In the genomic region with DNA sequence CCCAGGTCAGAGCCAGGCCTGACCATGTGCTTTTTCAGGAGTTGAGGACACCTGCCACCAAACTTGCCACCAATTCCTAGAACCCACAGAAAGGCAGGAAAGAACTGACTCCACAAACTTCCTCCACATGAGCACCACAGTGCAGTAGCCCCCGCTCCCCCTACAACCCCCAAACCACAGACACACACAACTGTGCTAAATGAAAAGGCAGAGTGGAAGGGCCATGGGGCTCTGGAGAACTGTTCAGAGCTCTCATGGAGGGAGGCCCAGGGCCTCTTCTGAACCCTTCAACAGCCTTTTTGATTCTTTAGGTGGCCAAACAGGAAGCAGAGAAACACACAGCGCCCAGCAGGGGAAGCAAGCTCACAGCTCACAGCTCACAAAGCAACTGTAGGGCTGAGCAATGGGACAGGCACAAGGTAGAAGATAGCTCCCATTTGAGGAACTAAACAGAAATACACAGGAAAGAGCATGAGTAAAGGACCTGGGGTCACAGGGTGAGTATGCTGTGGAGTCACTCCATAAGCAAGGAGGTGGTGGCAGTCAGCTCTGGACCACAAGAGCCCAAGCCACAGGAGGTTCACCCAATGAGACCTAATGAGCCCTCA, we compare ENCODE assay signal across 17 mouse cellular contexts. TPM values are rescaled to one million over a fixed set of nuclear protein-coding genes. Genes with fewer than 3 reads are reported as not detected.
DNase-seq lines count a peak whose midpoint lies in the region; ATAC-seq and TF ChIP-seq lines count a peak whose summit lies in the region.
"Had no signal": no experiment of that assay in that cellular context is flagged by ENCODE, and none has a peak within 500 bp of the region (broad histone marks: within the 10 kb centered on the region; RNA-seq: fewer than 3 reads in every experiment).

No protein-coding gene starts in this region.

- 0 out of 2 replicates have a peak, but pooled peaks cover 3% of the 10 kb centered on the region for H3K4me1 ChIP-seq in midbrain, embryonic 10.5 days
- no peaks in the 10 kb centered on the region for H3K4me1 ChIP-seq in midbrain, embryonic 11.5 days (ENCODE audit: control insufficient read depth, insufficient read depth, low read length)
- H3K4me1 ChIP-seq in G1E (ENCODE audit: insufficient read depth, low read depth, low read length), result peaks cover 72% of the 10 kb centered on the region
- H3K4me1 ChIP-seq in megakaryocyte, embryonic 14.5 days, result peaks cover 97% of the 10 kb centered on the region
- H3K4me1 ChIP-seq: embryonic facial prominence, embryonic 13.5 days; midbrain, embryonic 15.5 days; neural tube, embryonic 12.5 days had no signal

- H3K4me3 ChIP-seq in midbrain, embryonic 10.5 days, result no peak overlapping the region
- H3K4me3 ChIP-seq in midbrain, embryonic 11.5 days (ENCODE audit: low read depth, low read length), result no peak overlapping the region
- H3K4me3 ChIP-seq in G1E (ENCODE audit: low read depth, low read length), result 0 out of 2 replicates have a peak overlapping the region, but pooled peaks have one; percentile 0
- peak overlapping the region; percentile 4 for H3K4me3 ChIP-seq in megakaryocyte, embryonic 14.5 days (replicated peaks)
- H3K4me3 ChIP-seq: embryonic facial prominence, embryonic 13.5 days; limb, embryonic 10.5 days; midbrain, embryonic 15.5 days; neural tube, embryonic 12.5 days had no signal

- no peak overlapping the region for H3K4me2 ChIP-seq in midbrain, embryonic 11.5 days
- H3K4me2 ChIP-seq: embryonic facial prominence, embryonic 13.5 days; lung, embryonic 14.5 days; midbrain, embryonic 15.5 days; neural tube, embryonic 12.5 days had no signal

- WGBS in midbrain, embryonic 10.5 days, result 91% methylated on average over 2 of the region's 2 CpGs
- 95% methylated on average over 2 of the region's 2 CpGs for WGBS in midbrain, embryonic 11.5 days

- H3K9ac ChIP-seq in midbrain, embryonic 11.5 days (ENCODE audit: low read length), result no peak overlapping the region
- H3K9ac ChIP-seq: embryonic facial prominence, embryonic 13.5 days; lung, embryonic 14.5 days; midbrain, embryonic 15.5 days; neural tube, embryonic 12.5 days had no signal

- H3K27ac ChIP-seq in midbrain, embryonic 10.5 days (replicated peaks), result 0 out of 2 replicates have a peak overlapping the region, but pooled peaks have one; percentile 13
- no peak overlapping the region for H3K27ac ChIP-seq in midbrain, embryonic 11.5 days (ENCODE audit: low read depth, low read length)
- H3K27ac ChIP-seq: embryonic facial prominence, embryonic 13.5 days; kidney, postnatal 0 days; limb, embryonic 10.5 days; midbrain, embryonic 15.5 days; neural tube, embryonic 12.5 days had no signal

- H3K9me3 ChIP-seq in midbrain, embryonic 10.5 days (replicated peaks), result no peaks in the 10 kb centered on the region
- no peaks in the 10 kb centered on the region for H3K9me3 ChIP-seq in midbrain, embryonic 11.5 days (ENCODE audit: control insufficient read depth, low read length)
- no peaks in the 10 kb centered on the region for H3K9me3 ChIP-seq in G1E (replicated peaks)
- H3K9me3 ChIP-seq in megakaryocyte, embryonic 14.5 days, result no peaks in the 10 kb centered on the region
- H3K9me3 ChIP-seq: embryonic facial prominence, embryonic 13.5 days; limb, embryonic 10.5 days; midbrain, embryonic 15.5 days; neural tube, embryonic 12.5 days had no signal

- DNase-seq in midbrain, embryonic 10.5 days (ENCODE audit: low spot score), result no peak
- no peak for DNase-seq in midbrain, embryonic 11.5 days (ENCODE audit: low spot score, missing footprints)
- no peak for DNase-seq in G1E (ENCODE audit: low spot score)
- no peak for DNase-seq in kidney, postnatal 25 days
- no peak for DNase-seq in urinary bladder, postnatal 14 days (ENCODE audit: low spot score)
- DNase-seq in cerebellum, postnatal 10 days, result no peak
- DNase-seq: adrenal gland, postnatal 14 days; cerebellum, postnatal 36 days; heart, postnatal 36 days; lung, embryonic 14.5 days had no signal

- no peaks in the 10 kb centered on the region for H3K27me3 ChIP-seq in midbrain, embryonic 10.5 days (ENCODE audit: low read depth, poor library complexity, severe bottlenecking)
- H3K27me3 ChIP-seq in midbrain, embryonic 11.5 days (ENCODE audit: control insufficient read depth, insufficient read depth, low read length), result no peaks in the 10 kb centered on the region
- H3K27me3 ChIP-seq in G1E (ENCODE audit: insufficient read depth, low read length), result no peaks in the 10 kb centered on the region
- H3K27me3 ChIP-seq in megakaryocyte, embryonic 14.5 days (replicated peaks), result no peaks in the 10 kb centered on the region
- H3K27me3 ChIP-seq: embryonic facial prominence, embryonic 13.5 days; midbrain, embryonic 15.5 days; neural tube, embryonic 12.5 days had no signal

- no peak for TF ChIP-seq CTCF in G1E (IDR thresholded peaks at IDR 0.05; ENCODE audit: low read depth, low read length)

- no peak for ATAC-seq in midbrain, embryonic 11.5 days (ENCODE audit: low FRiP score)
- peak; percentile 36; the same call in 1 of the 2 replicates for ATAC-seq in G1E (ENCODE audit: extremely low read depth, insufficient number of reproducible peaks, low FRiP score, poor library complexity, severe bottlenecking)
- peak; percentile 70 for ATAC-seq in common myeloid progenitor, adult 5-6 weeks (replicated peaks; ENCODE audit: low read depth, poor library complexity, severe bottlenecking)
- ATAC-seq: midbrain, embryonic 15.5 days had no signal

- H3K36me3 ChIP-seq in midbrain, embryonic 10.5 days, result no peaks in the 10 kb centered on the region
- no peaks in the 10 kb centered on the region; the same call in 1 of the 2 replicates for H3K36me3 ChIP-seq in midbrain, embryonic 11.5 days (ENCODE audit: control insufficient read depth, insufficient read depth, low read length)
- H3K36me3 ChIP-seq in G1E (replicated peaks), result peaks cover 48% of the 10 kb centered on the region
- H3K36me3 ChIP-seq in megakaryocyte, embryonic 14.5 days (replicated peaks; ENCODE audit: low read length), result peaks cover 40% of the 10 kb centered on the region
- H3K36me3 ChIP-seq: embryonic facial prominence, embryonic 13.5 days; limb, embryonic 10.5 days; midbrain, embryonic 15.5 days; neural tube, embryonic 12.5 days had no signal

RNA-seq across cellular contexts. Expression of a gene that starts 13.0 kb away (rescaled TPM):
- polyA plus RNA-seq in midbrain, embryonic 10.5 days (2016; fragmentation: Nextera tagmentation; extraction: Ambion mirVana), result 12.9 and 16.5 TPM in 2 replicates
- polyA plus RNA-seq in midbrain, embryonic 11.5 days (2014; fragmentation: Nextera tagmentation; extraction: Ambion mirVana), result 11.8 and 12.9 TPM in 2 replicates
- total RNA-seq in G1E (2014; fragmentation: Nextera tagmentation) (15.3 and 17.9 TPM in 2 replicates), G1E (2017) (1.4 and 1.6 TPM in 2 replicates)
- 17.6 and 18.8 TPM in 2 replicates for polyA plus RNA-seq in G1E (2012)
- total RNA-seq in common myeloid progenitor, adult 5-6 weeks (2017), result 1.1 and 8.9 TPM in 2 replicates
- polyA plus RNA-seq in megakaryocyte, embryonic 14.5 days (2012; ENCODE audit: insufficient read depth, low replicate concordance), result 17.9 and 34.0 TPM in 2 replicates

RNA-seq across cellular contexts. Expression of a gene that starts 50.4 kb away (rescaled TPM):
- 16.9 and 20.7 TPM in 2 replicates for polyA plus RNA-seq in midbrain, embryonic 10.5 days (2016; fragmentation: Nextera tagmentation; extraction: Ambion mirVana)
- polyA plus RNA-seq in midbrain, embryonic 11.5 days (2014; fragmentation: Nextera tagmentation; extraction: Ambion mirVana), result 12.6 and 13.1 TPM in 2 replicates
- total RNA-seq in G1E (2014; fragmentation: Nextera tagmentation) (23.6 and 23.8 TPM in 2 replicates), G1E (2017) (11.6 and 13.9 TPM in 2 replicates)
- polyA plus RNA-seq in G1E (2012), result 10.8 and 12.8 TPM in 2 replicates
- total RNA-seq in common myeloid progenitor, adult 5-6 weeks (2017), result 5.9 and 10.6 TPM in 2 replicates
- polyA plus RNA-seq in megakaryocyte, embryonic 14.5 days (2012; ENCODE audit: insufficient read depth, low replicate concordance), result 10.3 and 19.1 TPM in 2 replicates

RNA-seq across cellular contexts. Expression of a gene that starts 53.0 kb away (rescaled TPM):
- 0.37 and 0.39 TPM in 2 replicates for polyA plus RNA-seq in midbrain, embryonic 10.5 days (2016; fragmentation: Nextera tagmentation; extraction: Ambion mirVana)
- polyA plus RNA-seq in midbrain, embryonic 11.5 days (2014; fragmentation: Nextera tagmentation; extraction: Ambion mirVana), result 0.21 TPM in 1 of 2 replicates, not detected in the other
- total RNA-seq in G1E (2014; fragmentation: Nextera tagmentation) (not detected in 2 replicates), G1E (2017) (0.06 TPM in 1 of 2 replicates, not detected in the other)
- polyA plus RNA-seq in G1E (2012), result 0.14 and 0.15 TPM in 2 replicates
- total RNA-seq in common myeloid progenitor, adult 5-6 weeks (2017), result 0.27 TPM in 1 of 2 replicates, not detected in the other
- polyA plus RNA-seq in megakaryocyte, embryonic 14.5 days (2012; ENCODE audit: insufficient read depth, low replicate concordance), result 0.27 TPM in 1 of 2 replicates, not detected in the other
- total RNA-seq: adrenal gland, postnatal 14 days had no signal

Comparison
In these comparisons a context has a peak if more than half of its experiments do, and no peak if none do; other contexts are left out.
1. H3K4me3 ChIP-seq: peak in G1E (single experiment) and megakaryocyte, embryonic 14.5 days (single experiment); none in midbrain, embryonic 10.5 days (single experiment) and midbrain, embryonic 11.5 days (single experiment).